Mouse (Mus musculus): ENCODE results near the gene Efcab11. TPM values are rescaled to one million over a fixed set of nuclear protein-coding genes. Genes with fewer than 3 reads are reported as not detected.

The Efcab11 gene
- total and polyA plus RNA-seq, 3 experiments = 7.9 to 12.2 (median 8.0) TPM

DNA sequence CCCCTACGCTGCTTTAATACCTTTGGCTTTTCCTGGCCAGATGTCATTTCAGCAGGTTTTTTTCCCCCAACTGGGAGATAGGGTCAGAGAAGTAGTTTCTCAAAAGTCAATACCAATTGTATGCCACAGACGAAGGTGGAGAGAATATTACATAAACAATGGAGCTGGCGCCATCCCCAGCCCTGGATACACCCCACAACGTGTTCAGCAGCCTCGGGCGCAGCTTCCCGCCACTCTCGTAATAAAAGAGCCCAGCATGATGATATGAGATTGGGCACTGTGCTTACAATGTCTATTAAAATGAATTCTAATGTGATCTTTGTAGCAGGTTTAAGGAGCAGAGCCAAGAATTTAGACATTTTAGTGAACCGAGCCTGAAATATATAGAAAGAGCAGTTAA, 28.2 kb downstream of the Efcab11 start:
- no peak for TF ChIP-seq RCOR1 (conservative IDR thresholded peaks at IDR 0.05; ENCODE audit: low read depth, low read length)
- TF ChIP-seq MYC (IDR thresholded peaks at IDR 0.05; ENCODE audit: low read depth, low read length) = no peak
- Histone ChIP-seq H3K4me3 (replicated peaks in 1 of 3; ENCODE audit: low read depth in 2 of 3, low read length in 2 of 3, poor library complexity in 1 of 3) (no peak overlapping the region), H3K79me2 (replicated peaks; ENCODE audit: control insufficient read depth, extremely low read depth, insufficient read depth, poor library complexity, severe bottlenecking) (no peaks in the 10 kb centered on the region), H3K36me3 (replicated peaks in 1 of 2; ENCODE audit: control insufficient read depth in 1 of 2, insufficient read depth in 1 of 2, low read length in 1 of 2) (peaks cover 5 to 40% of the 10 kb centered on the region in 2 experiments), H3K9ac (ENCODE audit: insufficient read depth, low read depth) (no peak overlapping the region), H3K27me3 (replicated peaks) (no peaks in the 10 kb centered on the region), H3K4me1 (ENCODE audit: control insufficient read depth in 1 of 2, insufficient read depth in 2 of 2) (peaks cover 0 to 3% of the 10 kb centered on the region in 2 experiments; a peak in 1 of 4 replicates), H3K27ac (ENCODE audit: insufficient read depth, low read depth) (no peak overlapping the region), H3K4me2 (ENCODE audit: insufficient read depth, low read depth, poor library complexity, severe bottlenecking) (no peak overlapping the region), H3K9me3 (replicated peaks; ENCODE audit: low read length) (no peaks in the 10 kb centered on the region)
- in situ Hi-C loops (cut with MboI; ENCODE audit: low pct_ligation_motif_present, low pct_unique_long_range_greater_than_20kb, low sequenced_read_pairs) (no loop called here), dilution Hi-C loops (cut with MboI; ENCODE audit: extremely low pct_ligation_motif_present, extremely low pct_unique_long_range_greater_than_20kb, low sequenced_read_pairs) (no loop called here)
- no peak for DNase-seq (ENCODE audit: extremely low read depth)

GRCm38 (mm10) chr12:99853323-99854258, 30.6 kb downstream of the Efcab11 start:
- DNase-seq (ENCODE audit: extremely low read depth) = no peak
- Histone ChIP-seq H3K4me1 (ENCODE audit: control insufficient read depth in 1 of 2, insufficient read depth in 2 of 2) (peaks cover 7 to 17% of the 10 kb centered on the region in 2 experiments), H3K79me2 (replicated peaks; ENCODE audit: control insufficient read depth, extremely low read depth, insufficient read depth, poor library complexity, severe bottlenecking) (no peaks in the 10 kb centered on the region), H3K9ac (ENCODE audit: insufficient read depth, low read depth) (no peak overlapping the region), H3K27ac (ENCODE audit: insufficient read depth, low read depth) (no peak overlapping the region), H3K9me3 (replicated peaks; ENCODE audit: low read length) (no peaks in the 10 kb centered on the region), H3K36me3 (replicated peaks in 1 of 2; ENCODE audit: control insufficient read depth in 1 of 2, insufficient read depth in 1 of 2, low read length in 1 of 2) (peaks cover 5 to 44% of the 10 kb centered on the region in 2 experiments), H3K4me3 (replicated peaks in 1 of 3; ENCODE audit: low read depth in 2 of 3, low read length in 2 of 3, poor library complexity in 1 of 3) (no peak overlapping the region), H3K4me2 (ENCODE audit: insufficient read depth, low read depth, poor library complexity, severe bottlenecking) (no peak overlapping the region), H3K27me3 (replicated peaks) (no peaks in the 10 kb centered on the region)
- TF ChIP-seq TBP (conservative IDR thresholded peaks at IDR 0.05; ENCODE audit: low read depth, low read length) = no peak
- TF ChIP-seq MAZ (IDR thresholded peaks at IDR 0.05; ENCODE audit: low read depth, low read length) = no peak
- no peak for TF ChIP-seq MXI1 (IDR thresholded peaks at IDR 0.05; ENCODE audit: low read depth, low read length)
- no peak for TF ChIP-seq MEF2A (IDR thresholded peaks at IDR 0.05; ENCODE audit: borderline replicate concordance, low read depth, low read length)
- TF ChIP-seq MYC (IDR thresholded peaks at IDR 0.05; ENCODE audit: low read depth, low read length) = no peak
- no peak for TF ChIP-seq RCOR1 (conservative IDR thresholded peaks at IDR 0.05; ENCODE audit: low read depth, low read length)
- no peak for TF ChIP-seq SMC3 (IDR thresholded peaks at IDR 0.05; ENCODE audit: low read depth, low read length)
- no peak for TF ChIP-seq ZKSCAN1 (IDR thresholded peaks at IDR 0.05; ENCODE audit: borderline replicate concordance, low read depth, low read length)
- TF ChIP-seq UBTF (IDR thresholded peaks at IDR 0.05; ENCODE audit: low read depth, low read length) = no peak
- no peak for TF ChIP-seq ZC3H11A (IDR thresholded peaks at IDR 0.05; ENCODE audit: low read depth, low read length)
- no peak for TF ChIP-seq NRF1 (IDR thresholded peaks at IDR 0.05; ENCODE audit: low read depth, low read length)
- dilution Hi-C loops (cut with MboI; ENCODE audit: extremely low pct_ligation_motif_present, extremely low pct_unique_long_range_greater_than_20kb, low sequenced_read_pairs) = no loop called here
- in situ Hi-C loops (cut with MboI; ENCODE audit: low pct_ligation_motif_present, low pct_unique_long_range_greater_than_20kb, low sequenced_read_pairs) = no loop called here
